Mouse (Mus musculus): ENCODE results near the gene Tph2. TPM values are rescaled to one million over a fixed set of nuclear protein-coding genes. Genes with fewer than 3 reads are reported as not detected.

Gene Tph2
- total and polyA plus RNA-seq, 2 experiments from 2014 or later: 7.5 to 9.0 TPM

- Histone ChIP-seq H3K27me3 (ENCODE audit: insufficient read depth, low read length) (no peaks in the 10 kb centered on the region), H3K9me3 (ENCODE audit: low read length) (no peaks in the 10 kb centered on the region), H3K4me2 (ENCODE audit: low read depth, low read length, poor library complexity, severe bottlenecking) (no peak overlapping the region), H3K36me3 (ENCODE audit: insufficient read depth, low read length) (no peaks in the 10 kb centered on the region), H3K4me1 (ENCODE audit: insufficient read depth, low read length) (no peaks in the 10 kb centered on the region), H3K9ac (replicated peaks; ENCODE audit: low read length, poor library complexity, severe bottlenecking) (no peak overlapping the region), H3K4me3 (ENCODE audit: low read depth, low read length) (no peak overlapping the region), H3K27ac (ENCODE audit: low read depth, low read length) (no peak overlapping the region)
- no peak for TF ChIP-seq CTCF (IDR thresholded peaks at IDR 0.05)
- 69% methylated on average over 5 of the region's 5 CpGs for WGBS
- ATAC-seq (ENCODE audit: low FRiP score) (no peak), DNase-seq (ENCODE audit: low spot score) (no peak)
These were observed 24.5 kb downstream of the Tph2 start for GRCm38 (mm10) chr10:115160289-115160688.

GRCm38 (mm10) chr10:115147308-115147707 is 37.5 kb downstream of the Tph2 start:
- WGBS: 67% methylated on average over 5 of the region's 5 CpGs
- no peak overlapping the region for H3K9ac ChIP-seq (replicated peaks; ENCODE audit: low read length, poor library complexity, severe bottlenecking)
- H3K36me3 ChIP-seq (ENCODE audit: insufficient read depth, low read length): no peaks in the 10 kb centered on the region
- H3K27me3 ChIP-seq (ENCODE audit: insufficient read depth, low read length): no peaks in the 10 kb centered on the region
- ATAC-seq (ENCODE audit: low FRiP score) (no peak), DNase-seq (ENCODE audit: low spot score) (peak; percentile 70)
- no peak overlapping the region for H3K4me3 ChIP-seq (ENCODE audit: low read depth, low read length)
- H3K27ac ChIP-seq (ENCODE audit: low read depth, low read length): no peak overlapping the region
- TF ChIP-seq CTCF (IDR thresholded peaks at IDR 0.05): peak; percentile 72
- no peaks in the 10 kb centered on the region for H3K9me3 ChIP-seq (ENCODE audit: low read length)
- no peaks in the 10 kb centered on the region for H3K4me1 ChIP-seq (ENCODE audit: insufficient read depth, low read length)
- no peak overlapping the region for H3K4me2 ChIP-seq (ENCODE audit: low read depth, low read length, poor library complexity, severe bottlenecking)

- ATAC-seq (ENCODE audit: low FRiP score): no peak
These were observed 38.4 kb downstream of the Tph2 start for GRCm38 (mm10) chr10:115146257-115146898.

GRCm38 (mm10) chr10:115144542-115144941 is 40.3 kb downstream of the Tph2 start:
- Histone ChIP-seq H3K9me3 (ENCODE audit: low read length) (no peaks in the 10 kb centered on the region), H3K27ac (ENCODE audit: low read depth, low read length) (no peak overlapping the region), H3K36me3 (ENCODE audit: insufficient read depth, low read length) (no peaks in the 10 kb centered on the region), H3K9ac (replicated peaks; ENCODE audit: low read length, poor library complexity, severe bottlenecking) (no peak overlapping the region), H3K27me3 (ENCODE audit: insufficient read depth, low read length) (no peaks in the 10 kb centered on the region), H3K4me1 (ENCODE audit: insufficient read depth, low read length) (no peaks in the 10 kb centered on the region), H3K4me2 (ENCODE audit: low read depth, low read length, poor library complexity, severe bottlenecking) (no peak overlapping the region), H3K4me3 (ENCODE audit: low read depth, low read length) (no peak overlapping the region)
- no peak for TF ChIP-seq CTCF (IDR thresholded peaks at IDR 0.05)
- 24% methylated on average over 5 of the region's 5 CpGs for WGBS
- ATAC-seq (ENCODE audit: low FRiP score) (no peak), DNase-seq (ENCODE audit: low spot score) (no peak)

More at GRCm38 (mm10) chr10:115146257-115146898, 38.4 kb downstream of the Tph2 start:
- Histone ChIP-seq H3K9ac (replicated peaks; ENCODE audit: low read length, poor library complexity, severe bottlenecking) (no peak overlapping the region), H3K27me3 (ENCODE audit: insufficient read depth, low read length) (no peaks in the 10 kb centered on the region), H3K4me2 (ENCODE audit: low read depth, low read length, poor library complexity, severe bottlenecking) (no peak overlapping the region), H3K4me1 (ENCODE audit: insufficient read depth, low read length) (no peaks in the 10 kb centered on the region), H3K36me3 (ENCODE audit: insufficient read depth, low read length) (no peaks in the 10 kb centered on the region), H3K9me3 (ENCODE audit: low read length) (no peaks in the 10 kb centered on the region), H3K27ac (ENCODE audit: low read depth, low read length) (no peak overlapping the region), H3K4me3 (ENCODE audit: low read depth, low read length) (no peak overlapping the region)
- WGBS: 64% methylated on average over 8 of the region's 8 CpGs
- TF ChIP-seq CTCF (IDR thresholded peaks at IDR 0.05): peak; percentile 20; the same call in 1 of the 2 replicates
- DNase-seq (ENCODE audit: low spot score): no peak

GRCm38 (mm10) chr10:115143641-115144040 is 41.2 kb downstream of the Tph2 start:
- 55% methylated on average over 6 of the region's 6 CpGs for WGBS
- Histone ChIP-seq H3K4me3 (ENCODE audit: low read depth, low read length) (no peak overlapping the region), H3K9ac (replicated peaks; ENCODE audit: low read length, poor library complexity, severe bottlenecking) (no peak overlapping the region), H3K4me2 (ENCODE audit: low read depth, low read length, poor library complexity, severe bottlenecking) (no peak overlapping the region), H3K9me3 (ENCODE audit: low read length) (no peaks in the 10 kb centered on the region), H3K4me1 (ENCODE audit: insufficient read depth, low read length) (no peaks in the 10 kb centered on the region), H3K27me3 (ENCODE audit: insufficient read depth, low read length) (no peaks in the 10 kb centered on the region), H3K36me3 (ENCODE audit: insufficient read depth, low read length) (no peaks in the 10 kb centered on the region), H3K27ac (ENCODE audit: low read depth, low read length) (no peak overlapping the region)
- no peak for ATAC-seq (ENCODE audit: low FRiP score)
- no peak for DNase-seq (ENCODE audit: low spot score)
- no peak for TF ChIP-seq CTCF (IDR thresholded peaks at IDR 0.05)

GRCm38 (mm10) chr10:115137016-115137415 is 47.8 kb downstream of the Tph2 start:
- no peak overlapping the region for H3K27ac ChIP-seq (ENCODE audit: low read depth, low read length)
- no peaks in the 10 kb centered on the region for H3K27me3 ChIP-seq (ENCODE audit: insufficient read depth, low read length)
- H3K4me2 ChIP-seq (ENCODE audit: low read depth, low read length, poor library complexity, severe bottlenecking): no peak overlapping the region
- DNase-seq (ENCODE audit: low spot score) (no peak), ATAC-seq (ENCODE audit: low FRiP score) (no peak)
- no peaks in the 10 kb centered on the region for H3K4me1 ChIP-seq (ENCODE audit: insufficient read depth, low read length)
- 75% methylated on average over 7 of the region's 7 CpGs for WGBS
- no peaks in the 10 kb centered on the region for H3K36me3 ChIP-seq (ENCODE audit: insufficient read depth, low read length)
- TF ChIP-seq CTCF (IDR thresholded peaks at IDR 0.05): no peak
- no peaks in the 10 kb centered on the region for H3K9me3 ChIP-seq (ENCODE audit: low read length)
- no peak overlapping the region for H3K4me3 ChIP-seq (ENCODE audit: low read depth, low read length)
- H3K9ac ChIP-seq (replicated peaks; ENCODE audit: low read length, poor library complexity, severe bottlenecking): no peak overlapping the region
